Mouse (Mus musculus): ENCODE data around the gene Ppp6r1. TPM values are rescaled to one million over a fixed set of nuclear protein-coding genes. Genes with fewer than 3 reads are reported as not detected.

The Ppp6r1 gene
- 27.4 and 32.4 TPM in 2 replicates for polyA plus RNA-seq (2012; rRNA removed)

GRCm38 (mm10) chr7:4658912-4659551 lies at the start of gene Ppp6r1:
Gene Ppp6r1, minus strand, starts transcription at chr7:4659019.

GRCm38 (mm10) chr7:4690387-4690786 lies 31.6 kb upstream of the Ppp6r1 start, which contains the start of gene Brsk1:
Gene Brsk1, plus strand, starts transcription at chr7:4690604.

GRCm38 (mm10) chr7:4684632-4685417 lies 26.0 kb upstream of the Ppp6r1 start, which contains the start of gene Hspbp1:
Gene Hspbp1, minus strand, starts transcription at chr7:4685068.

GRCm38 (mm10) chr7:4631031-4631430 lies 27.8 kb downstream of the Ppp6r1 start, which contains the start of gene Tmem86b:
Gene Tmem86b, minus strand, starts transcription at chr7:4631422.

DNA sequence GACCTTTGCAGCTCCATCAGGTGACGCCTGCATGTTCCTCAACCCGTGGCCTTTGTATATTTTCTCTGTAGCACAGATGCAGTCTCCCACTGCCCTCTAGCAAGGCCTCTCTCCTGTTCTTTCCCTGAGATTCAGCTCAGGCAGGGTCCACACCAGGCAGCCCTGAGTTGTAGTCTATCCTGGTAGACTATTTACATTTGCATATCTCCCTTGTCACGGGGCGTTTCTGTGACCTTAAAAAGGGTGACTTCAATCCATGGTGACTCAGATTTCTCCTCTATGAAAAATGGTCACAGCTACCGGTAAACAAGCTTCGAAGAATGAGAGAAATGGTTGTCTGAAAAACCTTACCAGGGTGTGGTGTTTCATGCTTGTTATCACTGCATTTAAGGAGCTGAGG lies 54.9 kb downstream of the Ppp6r1 start, which contains the start of gene Ptprh:
Gene Ptprh, minus strand, starts transcription at position 169 of the 400 bp plus-strand sequence.

Other genes with a start within 250 kb of the Ppp6r1 start
- gene Rdh13, start 213.4 kb downstream of the Ppp6r1 start, polyA plus RNA-seq (2012; rRNA removed), result 3.2 and 4.1 TPM in 2 replicates
- 0.50 and 1.1 TPM in 2 replicates for gene Eps8l1, start 198.3 kb downstream of the Ppp6r1 start, polyA plus RNA-seq (2012; rRNA removed)
- gene Ppp1r12c, start 157.3 kb downstream of the Ppp6r1 start, polyA plus RNA-seq (2012; rRNA removed), result 20.8 and 26.5 TPM in 2 replicates
- 4.0 and 12.5 TPM in 2 replicates for gene Tnnt1, start 142.6 kb downstream of the Ppp6r1 start, polyA plus RNA-seq (2012; rRNA removed)
- 0.36 and 0.44 TPM in 2 replicates for gene Tnni3, start 134.8 kb downstream of the Ppp6r1 start, polyA plus RNA-seq (2012; rRNA removed)
- 0.26 and 0.35 TPM in 2 replicates for gene Dnaaf3, start 126.6 kb downstream of the Ppp6r1 start, polyA plus RNA-seq (2012; rRNA removed)
- gene Syt5, start 111.5 kb downstream of the Ppp6r1 start, polyA plus RNA-seq (2012; rRNA removed), result 0.07 and 0.17 TPM in 2 replicates
- 0.01 TPM in 1 of 2 replicates, not detected in the other for gene Ptprh, start 55.0 kb downstream of the Ppp6r1 start, polyA plus RNA-seq (2012; rRNA removed)
- 28.2 and 34.6 TPM in 2 replicates for gene Tmem86b, start 27.6 kb downstream of the Ppp6r1 start, polyA plus RNA-seq (2012; rRNA removed)
- gene Hspbp1, start 26.0 kb upstream of the Ppp6r1 start, polyA plus RNA-seq (2012; rRNA removed), result 27.9 and 31.5 TPM in 2 replicates
- gene Brsk1, start 31.6 kb upstream of the Ppp6r1 start, polyA plus RNA-seq (2012; rRNA removed), result 0.37 and 0.41 TPM in 2 replicates
- gene Tmem150b, start 66.2 kb upstream of the Ppp6r1 start, polyA plus RNA-seq (2012; rRNA removed), result 0.30 and 0.32 TPM in 2 replicates
- gene Kmt5c, start 81.1 kb upstream of the Ppp6r1 start, polyA plus RNA-seq (2012; rRNA removed), result 68.0 and 81.2 TPM in 2 replicates
- 104 and 108 TPM in 2 replicates for gene Cox6b2, start 94.1 kb upstream of the Ppp6r1 start, polyA plus RNA-seq (2012; rRNA removed)
- not detected in 2 replicates for gene Fam71e2, start 112.3 kb upstream of the Ppp6r1 start, polyA plus RNA-seq (2012; rRNA removed)
- gene Il11, start 123.8 kb upstream of the Ppp6r1 start, polyA plus RNA-seq (2012; rRNA removed), result 0.02 TPM in 2 replicates
- not detected in 2 replicates for gene Tmem190, start 123.9 kb upstream of the Ppp6r1 start, polyA plus RNA-seq (2012; rRNA removed)
- 6.5 and 7.0 TPM in 2 replicates for gene Tmem238, start 130.6 kb upstream of the Ppp6r1 start, polyA plus RNA-seq (2012; rRNA removed)
- 272 and 305 TPM in 2 replicates for gene Rpl28, start 133.9 kb upstream of the Ppp6r1 start, polyA plus RNA-seq (2012; rRNA removed)
- 224 and 291 TPM in 2 replicates for gene Ube2s, start 153.6 kb upstream of the Ppp6r1 start, polyA plus RNA-seq (2012; rRNA removed)
- gene Shisa7, start 185.7 kb upstream of the Ppp6r1 start, polyA plus RNA-seq (2012; rRNA removed), result 0.01 and 0.02 TPM in 2 replicates
- 1.9 and 2.1 TPM in 2 replicates for gene Isoc2b, start 211.2 kb upstream of the Ppp6r1 start, polyA plus RNA-seq (2012; rRNA removed)
- 5.9 and 6.6 TPM in 2 replicates for gene Isoc2a, start 218.1 kb upstream of the Ppp6r1 start, polyA plus RNA-seq (2012; rRNA removed)
- gene Gm36210, start 247.5 kb upstream of the Ppp6r1 start, polyA plus RNA-seq (2012; rRNA removed), result 0.07 and 0.08 TPM in 2 replicates